ENCODE assay signal across 26 mouse cellular contexts in genomic region chr4:129889661-129890060, GRCm38 (mm10). TPM values are rescaled to one million over a fixed set of nuclear protein-coding genes. Genes with fewer than 3 reads are reported as not detected.
"Had no signal": no experiment of that assay in that cellular context is flagged by ENCODE, and none has a peak within 500 bp of the region (broad histone marks: within the 10 kb centered on the region; RNA-seq: fewer than 3 reads in every experiment).

No protein-coding gene starts in this region.

- H3K4me1 ChIP-seq: megakaryocyte, embryonic 14.5 days; midbrain, embryonic 13.5 days; midbrain, embryonic 15.5 days; neural tube, embryonic 12.5 days had no signal

- DNase-seq: lung, adult 18-20 months; lung, embryonic 14.5 days; lung, postnatal 14 days; lung, postnatal 36 days; retina, postnatal 1 day; right cerebral cortex, adult 18-20 months; right cerebral cortex, postnatal 25 days; right cerebral cortex, postnatal 4 days; spleen, adult 18-20 months; thymus, adult 2 months; thymus, postnatal 25 days; thymus, postnatal 4 days had no signal

- H3K9me3 ChIP-seq: megakaryocyte, embryonic 14.5 days; midbrain, embryonic 13.5 days; midbrain, embryonic 15.5 days; neural tube, embryonic 12.5 days had no signal

- ATAC-seq: midbrain, embryonic 13.5 days; midbrain, embryonic 15.5 days had no signal

- H3K36me3 ChIP-seq: midbrain, embryonic 13.5 days; midbrain, embryonic 15.5 days; neural tube, embryonic 12.5 days had no signal

- H3K4me2 ChIP-seq: lung, embryonic 14.5 days; midbrain, embryonic 11.5 days; midbrain, embryonic 13.5 days; midbrain, embryonic 15.5 days; neural tube, embryonic 12.5 days had no signal

- H3K27ac ChIP-seq: liver, embryonic 14.5 days; macrophage; midbrain, embryonic 13.5 days; midbrain, embryonic 15.5 days; neural tube, embryonic 12.5 days had no signal

- H3K9ac ChIP-seq: liver, embryonic 14.5 days; lung, embryonic 14.5 days; midbrain, embryonic 13.5 days; midbrain, embryonic 15.5 days; neural tube, embryonic 12.5 days had no signal

- H3K27me3 ChIP-seq: megakaryocyte, embryonic 14.5 days; midbrain, embryonic 13.5 days; midbrain, embryonic 15.5 days; neural tube, embryonic 12.5 days had no signal

- H3K4me3 ChIP-seq: megakaryocyte, embryonic 14.5 days; midbrain, embryonic 13.5 days; midbrain, embryonic 15.5 days; neural tube, embryonic 12.5 days had no signal

RNA-seq across cellular contexts. Expression of gene Spocd1, which starts 39.4 kb away (rescaled TPM):
- polyA plus RNA-seq: liver, embryonic 16.5 days; lung, embryonic 14.5 days; lung, embryonic 16.5 days; macrophage; midbrain, embryonic 11.5 days; midbrain, embryonic 13.5 days; midbrain, embryonic 15.5 days; neural tube, embryonic 12.5 days; neural tube, embryonic 14.5 days; small intestine, adult 2 months; stomach, embryonic 14.5 days; stomach, embryonic 16.5 days; urinary bladder, adult 2 months had no signal
